Mouse (Mus musculus): ENCODE measurements around the gene Obox7. TPM values are rescaled to one million over a fixed set of nuclear protein-coding genes. Genes with fewer than 3 reads are reported as not detected.

Gene Obox7
- not detected in 2 replicates for polyA plus RNA-seq (2012; rRNA removed)

DNA sequence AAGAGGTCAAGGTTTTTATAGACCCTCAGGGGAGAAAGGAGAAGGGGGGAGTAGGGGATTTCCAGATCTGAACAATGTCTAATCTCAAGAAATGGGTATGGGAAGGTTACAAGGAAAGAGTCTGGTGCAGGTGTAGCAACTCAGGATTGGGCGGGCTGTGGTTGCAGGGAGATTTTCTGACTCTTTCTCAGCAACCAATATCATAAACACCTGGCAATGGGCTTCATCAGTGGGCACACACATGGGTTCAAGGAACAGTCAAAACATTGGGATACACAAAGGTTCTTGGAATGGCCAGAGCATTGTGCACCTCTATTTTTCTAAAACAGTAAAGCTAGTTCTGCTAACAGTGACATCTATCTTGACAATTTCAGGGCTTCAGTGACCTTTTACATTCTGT, at the start of gene Obox7:
Obox7 (plus strand) TSS at position 301 of the 400 bp plus-strand sequence.

Other genes starting within 250 kb of the Obox7 start
- 1.7 and 1.9 TPM in 2 replicates for gene Sult2a8, start 212.7 kb upstream of the Obox7 start, polyA plus RNA-seq (2012; rRNA removed)
- gene Sult2a7, start 165.3 kb upstream of the Obox7 start, polyA plus RNA-seq (2012; rRNA removed): not detected in 2 replicates
- 0.02 and 0.07 TPM in 2 replicates for gene Vmn1r90, start 96.0 kb upstream of the Obox7 start, polyA plus RNA-seq (2012; rRNA removed)

Data from liver, embryonic 14 days (tissue).